Mouse (Mus musculus): Measurements from ENCODE around the gene Ms4a4d. TPM values are rescaled to one million over a fixed set of nuclear protein-coding genes. Genes with fewer than 3 reads are reported as not detected.
"Not testable (repeated sequence)": the region's sequence is repeated elsewhere in the genome, so short reads cannot be mapped to it uniquely, and the experiment has no call there.

The Ms4a4d gene
- polyA plus RNA-seq, 1 experiment from 2014 or later = not detected

DNA sequence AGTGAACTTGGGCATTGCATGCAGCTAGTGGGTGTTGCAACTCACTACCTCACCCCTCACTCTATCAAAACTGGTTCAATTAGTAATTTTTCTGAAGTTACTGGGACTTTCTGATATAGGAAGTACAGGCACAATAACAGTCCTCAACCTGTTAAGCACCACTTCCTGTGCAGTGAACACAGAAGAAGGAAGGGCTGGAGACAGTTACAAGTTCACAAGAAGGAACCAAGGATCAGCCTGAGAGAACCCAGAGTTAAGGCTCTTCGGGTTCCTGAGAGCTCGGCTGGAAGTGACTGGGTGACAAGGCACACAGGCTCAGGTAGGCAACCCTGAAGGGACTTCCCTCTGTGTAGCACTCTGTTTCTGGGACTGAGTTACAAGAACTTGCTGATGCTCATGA lies 18.2 kb upstream of the Ms4a4d start:
- not testable (repeated sequence) for H3K4me2 ChIP-seq (replicated peaks); H3K4me1 ChIP-seq; H3K27me3 ChIP-seq (replicated peaks); ATAC-seq (ENCODE audit: low FRiP score, low read depth); H3K4me3 ChIP-seq; H3K36me3 ChIP-seq; H3K27ac ChIP-seq; H3K9ac ChIP-seq; H3K9me3 ChIP-seq
- 87% methylated on average over 2 of the region's 2 CpGs for WGBS

GRCm38 (mm10) chr19:11520146-11520545 lies 16.5 kb upstream of the Ms4a4d start:
- H3K27me3 ChIP-seq (replicated peaks) = no peaks in the 10 kb centered on the region
- no peaks in the 10 kb centered on the region for H3K9me3 ChIP-seq
- H3K9ac ChIP-seq = no peak overlapping the region
- no peak overlapping the region for H3K4me3 ChIP-seq
- WGBS = 92% methylated on average over 3 of the region's 3 CpGs
- no peak overlapping the region for H3K4me2 ChIP-seq (replicated peaks)
- H3K36me3 ChIP-seq = no peaks in the 10 kb centered on the region
- H3K4me1 ChIP-seq = no peaks in the 10 kb centered on the region
- ATAC-seq (ENCODE audit: low FRiP score, low read depth) = no peak
- no peak overlapping the region for H3K27ac ChIP-seq

GRCm38 (mm10) chr19:11533421-11533820 lies 3.2 kb upstream of the Ms4a4d start:
- no peak for ATAC-seq (ENCODE audit: low FRiP score, low read depth)
- Histone ChIP-seq H3K27ac (no peak overlapping the region), H3K9me3 (no peaks in the 10 kb centered on the region), H3K36me3 (no peaks in the 10 kb centered on the region), H3K4me2 (replicated peaks) (no peak overlapping the region), H3K4me3 (no peak overlapping the region), H3K27me3 (replicated peaks) (no peaks in the 10 kb centered on the region), H3K9ac (no peak overlapping the region), H3K4me1 (no peaks in the 10 kb centered on the region)
- WGBS = 90% methylated on average over 1 of the region's 1 CpGs

DNA sequence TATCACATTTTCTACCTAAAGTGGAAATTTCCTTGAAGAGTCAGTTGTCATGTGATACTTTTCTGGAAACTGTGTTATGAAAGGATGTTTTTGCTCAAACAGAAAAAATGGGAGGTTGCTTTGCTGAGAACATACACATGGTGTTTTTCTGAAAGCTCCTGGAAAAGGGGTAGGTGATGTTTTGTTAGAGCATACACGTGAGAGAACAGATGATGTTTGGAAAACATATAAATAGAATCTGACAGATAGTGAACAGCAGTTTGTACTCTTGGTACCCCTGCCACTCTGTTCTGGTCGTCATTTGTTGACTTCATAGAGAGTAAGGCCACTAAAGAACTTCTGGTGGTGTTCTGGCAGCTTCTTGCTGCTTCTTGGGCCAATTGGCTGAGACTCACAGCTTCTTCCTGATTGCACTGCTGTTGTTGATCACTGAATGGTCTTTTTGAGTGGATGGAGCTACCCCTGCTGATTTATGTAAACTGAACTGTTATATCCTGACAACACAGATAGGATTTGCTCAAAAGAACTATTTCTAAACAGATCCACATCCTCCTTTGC lies 2.6 kb upstream of the Ms4a4d start:
- no peak overlapping the region for H3K4me2 ChIP-seq (replicated peaks)
- H3K27ac ChIP-seq = no peak overlapping the region
- no peaks in the 10 kb centered on the region for H3K4me1 ChIP-seq
- WGBS = 67% methylated on average over 2 of the region's 2 CpGs
- no peaks in the 10 kb centered on the region for H3K36me3 ChIP-seq
- H3K9me3 ChIP-seq = no peaks in the 10 kb centered on the region
- no peak for ATAC-seq (ENCODE audit: low FRiP score, low read depth)
- H3K27me3 ChIP-seq (replicated peaks) = no peaks in the 10 kb centered on the region
- no peak overlapping the region for H3K9ac ChIP-seq
- no peak overlapping the region for H3K4me3 ChIP-seq

GRCm38 (mm10) chr19:11537336-11537735 lies 735 bp downstream of the Ms4a4d start:
- WGBS = 25% methylated on average over 2 of the region's 2 CpGs
- ATAC-seq (ENCODE audit: low FRiP score, low read depth) = no peak
- Histone ChIP-seq H3K9ac (no peak overlapping the region), H3K27me3 (replicated peaks) (no peaks in the 10 kb centered on the region), H3K4me2 (replicated peaks) (no peak overlapping the region), H3K36me3 (no peaks in the 10 kb centered on the region), H3K4me1 (no peaks in the 10 kb centered on the region), H3K9me3 (no peaks in the 10 kb centered on the region), H3K27ac (no peak overlapping the region), H3K4me3 (no peak overlapping the region)

- H3K9me3 ChIP-seq; H3K36me3 ChIP-seq; H3K4me3 ChIP-seq; H3K4me1 ChIP-seq; H3K4me2 ChIP-seq (replicated peaks); H3K27ac ChIP-seq; H3K27me3 ChIP-seq (replicated peaks); ATAC-seq (ENCODE audit: low FRiP score, low read depth); H3K9ac ChIP-seq: not testable (repeated sequence)
- WGBS = 92% methylated on average over 1 of the region's 1 CpGs
Measured at GRCm38 (mm10) chr19:11540166-11540821, 3.7 kb downstream of the Ms4a4d start.

- 85% methylated on average over 2 of the region's 2 CpGs for WGBS
- H3K9me3 ChIP-seq; H3K4me3 ChIP-seq; H3K9ac ChIP-seq; H3K27ac ChIP-seq; H3K36me3 ChIP-seq; ATAC-seq (ENCODE audit: low FRiP score, low read depth); H3K4me1 ChIP-seq; H3K4me2 ChIP-seq (replicated peaks); H3K27me3 ChIP-seq (replicated peaks): not testable (repeated sequence)
Measured at GRCm38 (mm10) chr19:11544383-11544782, 7.8 kb downstream of the Ms4a4d start.

GRCm38 (mm10) chr19:11547911-11548310 lies 11.3 kb downstream of the Ms4a4d start:
- no peak overlapping the region for H3K27ac ChIP-seq
- ATAC-seq (ENCODE audit: low FRiP score, low read depth) = no peak
- H3K27me3 ChIP-seq (replicated peaks) = no peaks in the 10 kb centered on the region
- no peaks in the 10 kb centered on the region for H3K4me1 ChIP-seq
- no peak overlapping the region for H3K9ac ChIP-seq
- no peak overlapping the region for H3K4me3 ChIP-seq
- H3K36me3 ChIP-seq = no peaks in the 10 kb centered on the region
- H3K9me3 ChIP-seq = no peaks in the 10 kb centered on the region
- no peak overlapping the region for H3K4me2 ChIP-seq (replicated peaks)

DNA sequence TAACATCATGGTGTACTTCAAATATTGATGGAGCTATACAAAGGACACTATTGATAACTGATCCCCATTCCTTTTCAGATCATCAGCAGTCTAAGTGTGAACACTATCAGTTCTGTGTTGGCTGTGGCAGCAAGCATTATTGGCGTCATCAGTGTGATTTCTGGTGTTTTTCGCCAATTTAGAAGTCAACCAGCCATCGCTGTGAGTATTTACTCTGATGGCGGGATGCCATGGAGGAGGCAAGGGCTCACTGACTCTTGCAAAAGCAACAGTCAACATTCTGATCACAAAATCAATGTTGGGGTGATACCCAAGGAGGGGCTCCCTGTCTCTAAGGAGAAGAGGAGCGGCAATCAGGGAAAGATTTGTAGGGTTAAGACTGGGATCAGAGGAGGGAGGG lies 18.1 kb downstream of the Ms4a4d start:
- no peaks in the 10 kb centered on the region for H3K27me3 ChIP-seq (replicated peaks)
- ATAC-seq (ENCODE audit: low FRiP score, low read depth) = no peak

DNA sequence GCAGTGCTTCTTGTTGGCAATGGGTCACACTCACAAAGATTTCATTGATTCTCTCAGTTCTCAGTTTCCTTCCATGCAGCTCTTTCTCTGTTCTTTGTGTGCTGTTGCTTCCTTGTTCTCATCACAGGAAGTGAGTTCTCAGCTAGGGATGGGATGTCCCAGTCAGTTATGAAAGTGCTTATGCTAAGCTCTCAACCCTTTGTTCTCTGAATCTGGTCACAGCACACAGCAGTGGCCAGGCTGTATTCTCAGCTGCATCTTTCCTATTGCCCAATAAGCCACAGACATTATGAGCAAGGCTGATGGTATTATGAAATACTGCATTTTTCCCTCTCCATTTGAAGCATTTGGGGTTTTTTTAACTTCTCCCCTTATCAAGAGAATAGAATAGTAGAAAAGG lies 23.0 kb downstream of the Ms4a4d start:
- H3K36me3 ChIP-seq = not testable (repeated sequence)

More for the DNA sequence above, 18.1 kb downstream of the Ms4a4d start:
- Histone ChIP-seq H3K4me3 (no peak overlapping the region), H3K9me3 (no peaks in the 10 kb centered on the region), H3K4me2 (replicated peaks) (no peak overlapping the region), H3K4me1 (no peaks in the 10 kb centered on the region), H3K27ac (no peak overlapping the region), H3K9ac (no peak overlapping the region), H3K36me3 (no peaks in the 10 kb centered on the region)
- WGBS = 91% methylated on average over 5 of the region's 5 CpGs

GRCm38 (mm10) chr19:11574965-11575364 lies 38.4 kb downstream of the Ms4a4d start:
- no peaks in the 10 kb centered on the region for H3K27me3 ChIP-seq (replicated peaks)
- 86% methylated on average over 8 of the region's 8 CpGs for WGBS
- no peaks in the 10 kb centered on the region for H3K36me3 ChIP-seq
- H3K9me3 ChIP-seq = no peaks in the 10 kb centered on the region
- H3K4me1 ChIP-seq = no peaks in the 10 kb centered on the region
- H3K9ac ChIP-seq = no peak overlapping the region
- H3K4me2 ChIP-seq (replicated peaks) = no peak overlapping the region
- H3K4me3 ChIP-seq = no peak overlapping the region
- no peak overlapping the region for H3K27ac ChIP-seq
- no peak for ATAC-seq (ENCODE audit: low FRiP score, low read depth)

More for the DNA sequence above, 23.0 kb downstream of the Ms4a4d start:
- H3K9me3 ChIP-seq; H3K4me1 ChIP-seq; H3K4me3 ChIP-seq; H3K27ac ChIP-seq; H3K4me2 ChIP-seq (replicated peaks); H3K27me3 ChIP-seq (replicated peaks); H3K9ac ChIP-seq; ATAC-seq (ENCODE audit: low FRiP score, low read depth): not testable (repeated sequence)

DNA sequence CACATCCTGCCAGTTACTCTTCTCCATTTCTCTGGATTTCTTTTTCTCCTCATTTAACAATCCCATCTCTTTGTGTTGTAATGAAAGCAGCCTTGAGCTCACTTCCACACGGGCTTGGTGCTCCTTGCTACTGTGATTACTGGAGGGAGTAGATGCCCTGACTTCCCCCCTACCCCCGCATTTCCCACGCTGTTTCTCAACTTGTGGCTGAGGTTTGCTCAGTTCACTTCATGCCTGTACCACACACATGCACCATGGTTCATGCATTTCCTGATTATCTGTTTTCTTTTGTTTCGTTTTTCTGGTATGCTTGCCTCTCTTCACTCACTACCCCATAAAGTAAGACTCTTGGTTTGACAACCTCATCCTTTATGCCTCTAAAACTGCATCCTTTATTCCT lies 52.6 kb downstream of the Ms4a4d start:
- no peak overlapping the region for H3K27ac ChIP-seq
- no peaks in the 10 kb centered on the region for H3K4me1 ChIP-seq
- H3K27me3 ChIP-seq (replicated peaks) = no peaks in the 10 kb centered on the region
- H3K9me3 ChIP-seq = no peaks in the 10 kb centered on the region
- no peak overlapping the region for H3K4me3 ChIP-seq
- no peak overlapping the region for H3K4me2 ChIP-seq (replicated peaks)
- no peak overlapping the region for H3K9ac ChIP-seq
- H3K36me3 ChIP-seq = no peaks in the 10 kb centered on the region
- WGBS = 78% methylated on average over 4 of the region's 4 CpGs
- ATAC-seq (ENCODE audit: low FRiP score, low read depth) = no peak

DNA sequence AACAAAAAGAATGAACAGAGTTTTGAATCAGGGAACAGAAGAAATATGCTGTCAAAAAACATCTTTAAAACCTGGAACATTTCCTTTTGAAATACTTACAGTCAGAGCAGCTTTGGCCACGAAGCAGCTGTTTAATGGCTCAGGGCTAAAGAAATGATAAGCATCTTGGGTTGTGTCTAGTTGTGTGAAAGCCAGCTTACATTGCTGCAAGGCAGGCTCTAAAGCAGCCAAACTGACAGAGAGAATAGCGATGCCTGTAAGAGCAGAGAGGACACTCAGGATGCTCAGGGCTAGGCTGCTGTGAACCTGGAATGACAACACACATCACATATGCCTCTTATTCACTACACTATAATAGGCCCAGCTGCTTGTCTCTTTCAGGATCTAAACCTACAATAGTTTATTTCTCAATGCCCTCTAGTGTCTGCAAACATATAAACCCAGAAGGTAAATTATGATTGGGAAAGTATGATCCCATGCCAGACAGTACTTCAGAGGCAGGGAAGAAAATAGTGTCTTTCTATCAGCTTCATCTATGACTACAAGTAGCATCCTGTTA lies 53.4 kb downstream of the Ms4a4d start:
- no peak overlapping the region for H3K4me2 ChIP-seq (replicated peaks)
- H3K36me3 ChIP-seq = no peaks in the 10 kb centered on the region
- no peak overlapping the region for H3K9ac ChIP-seq
- no peaks in the 10 kb centered on the region for H3K27me3 ChIP-seq (replicated peaks)
- ATAC-seq (ENCODE audit: low FRiP score, low read depth) = no peak
- WGBS = 83% methylated on average over 2 of the region's 2 CpGs
- H3K4me3 ChIP-seq = no peak overlapping the region
- H3K4me1 ChIP-seq = no peaks in the 10 kb centered on the region
- no peak overlapping the region for H3K27ac ChIP-seq
- H3K9me3 ChIP-seq = no peaks in the 10 kb centered on the region

All from neural tube, embryonic 12.5 days (tissue).